Mouse (Mus musculus) inflammation-experienced regulatory T-cells (primary cell): Measurements from ENCODE around the gene Lama2. TPM values are rescaled to one million over a fixed set of nuclear protein-coding genes. Genes with fewer than 3 reads are reported as not detected.

Experiments used
- polyA plus RNA-seq, 2 experiments: library from polyadenylated mRNA; unstranded; fragments of 100-300 nt; shearing (Covaris generic); gene quantifications; one replicate each; pipeline ENCODE4 v1.2.1; 2017

Gene Lama2
- polyA plus RNA-seq: 1 to 10 TPM in 1 of 2 experiments, under 1 TPM in 1; 0.84 to 1.6 TPM

GRCm38 (mm10) chr10:27619658-27620057 lies at the start of gene Lama2:
Gene Lama2 (minus strand): TSS chr10:27619758.

